Mouse (Mus musculus) midbrain, embryonic 11.5 days (tissue): ENCODE results near the gene Hes1. TPM values are rescaled to one million over a fixed set of nuclear protein-coding genes. Genes with fewer than 3 reads are reported as not detected.

Experiments
- ATAC-seq: fragments of 200-750 bp; cut with Nextera tagmentation; 2 replicates; pipeline ENCODE4 v1.8.0; 2017; ENCODE audit warnings: moderate TSS enrichment, moderate library complexity; ENCODE audit not compliant: low FRiP score
- DNase-seq: peaks from one replicate; pipeline ENCODE4 v3.0.0; 2015; ENCODE audit warnings: low spot score; ENCODE audit errors: missing footprints
- H3K27ac ChIP-seq: fragments of 300-500 bp; sonication (generic); 2 replicates; pipeline ENCODE4 v1.5.1; 2014; ENCODE audit warnings: low read depth, low read length
- H3K27me3 ChIP-seq: fragments of 300-500 bp; sonication (generic); 2 replicates; pipeline ENCODE4 v1.6.1; 2014; ENCODE audit warnings: mild to moderate bottlenecking, low read length, moderate library complexity, mixed read lengths; ENCODE audit not compliant: control insufficient read depth, insufficient read depth
- H3K36me3 ChIP-seq: fragments of 300-500 bp; sonication (generic); 2 replicates; pipeline ENCODE4 v1.6.1; 2014; ENCODE audit warnings: mild to moderate bottlenecking, low read length, moderate library complexity, mixed read lengths; ENCODE audit not compliant: control insufficient read depth, insufficient read depth
- H3K4me1 ChIP-seq: fragments of 300-500 bp; sonication (generic); 2 replicates; pipeline ENCODE4 v1.6.1; 2014; ENCODE audit warnings: low read length; ENCODE audit not compliant: control insufficient read depth, insufficient read depth
- H3K4me2 ChIP-seq: fragments of 300-500 bp; sonication (generic); 2 replicates; pipeline ENCODE4 v1.6.1; 2014; ENCODE audit warnings: mild to moderate bottlenecking, moderate library complexity
- H3K4me3 ChIP-seq: fragments of 300-500 bp; sonication (generic); 2 replicates; pipeline ENCODE4 v1.5.1; 2014; ENCODE audit warnings: low read depth, low read length
- H3K9ac ChIP-seq: fragments of 300-500 bp; sonication (generic); 2 replicates; pipeline ENCODE4 v1.6.1; 2014; ENCODE audit warnings: low read length
- H3K9me3 ChIP-seq: fragments of 300-500 bp; sonication (generic); 2 replicates; pipeline ENCODE4 v1.6.1; 2016; ENCODE audit warnings: low read length; ENCODE audit not compliant: control insufficient read depth
- WGBS: fragments of 180-500 bp; shearing (Covaris S2); extraction: QIAGEN DNeasy Blood & Tissue Kit; methylation state at CpG from one replicate; pipeline ENCODE4 v1.1.7; 2014; 5-methylcytosine and 5-hydroxymethylcytosine counted together
- polyA plus RNA-seq: library from polyadenylated mRNA; unstranded; fragments of >200 nt; fragmentation: Nextera tagmentation; extraction: Ambion mirVana; gene quantifications from 2 replicates; pipeline ENCODE4 v1.2.1, GENCODE M21; 2014

Gene Hes1
- polyA plus RNA-seq, 1 experiment from 2014 or later, result 33.6 TPM

GRCm38 (mm10) chr16:30081980-30082379 is 17.8 kb downstream of the Hes1 start:
- Histone ChIP-seq H3K4me1 (no peaks in the 10 kb centered on the region), H3K4me2 (no peak overlapping the region), H3K4me3 (no peak overlapping the region), H3K9ac (no peak overlapping the region), H3K27me3 (peaks cover 5% of the 10 kb centered on the region; the same call in 1 of the 2 replicates), H3K27ac (no peak overlapping the region), H3K36me3 (no peaks in the 10 kb centered on the region), H3K9me3 (no peaks in the 10 kb centered on the region)
- no peak for ATAC-seq
- WGBS, result 81% methylated on average over 4 of the region's 4 CpGs
- DNase-seq, result no peak

GRCm38 (mm10) chr16:30082965-30083364 is 18.8 kb downstream of the Hes1 start:
- Histone ChIP-seq H3K9me3 (no peaks in the 10 kb centered on the region), H3K4me2 (no peak overlapping the region), H3K27ac (no peak overlapping the region), H3K9ac (no peak overlapping the region), H3K27me3 (peaks cover 5% of the 10 kb centered on the region; the same call in 1 of the 2 replicates), H3K4me3 (no peak overlapping the region), H3K36me3 (no peaks in the 10 kb centered on the region), H3K4me1 (no peaks in the 10 kb centered on the region)
- WGBS, result 91% methylated on average over 8 of the region's 8 CpGs
- DNase-seq (no peak), ATAC-seq (no peak)

GRCm38 (mm10) chr16:30083536-30083935 is 19.4 kb downstream of the Hes1 start:
- no peak overlapping the region for H3K4me3 ChIP-seq
- DNase-seq, result no peak
- H3K9ac ChIP-seq, result no peak overlapping the region
- H3K4me1 ChIP-seq, result no peaks in the 10 kb centered on the region
- H3K27ac ChIP-seq, result no peak overlapping the region
- no peaks in the 10 kb centered on the region for H3K36me3 ChIP-seq
- no peaks in the 10 kb centered on the region for H3K9me3 ChIP-seq
- WGBS, result 71% methylated on average over 3 of the region's 3 CpGs
- no peak overlapping the region for H3K4me2 ChIP-seq
- peaks cover 5% of the 10 kb centered on the region; the same call in 1 of the 2 replicates for H3K27me3 ChIP-seq
- ATAC-seq, result no peak

- ATAC-seq (no peak), DNase-seq (no peak)
- no peak overlapping the region for H3K4me3 ChIP-seq
- no peak overlapping the region for H3K27ac ChIP-seq
- no peaks in the 10 kb centered on the region for H3K36me3 ChIP-seq
- no peaks in the 10 kb centered on the region for H3K9me3 ChIP-seq
- H3K27me3 ChIP-seq, result no peaks in the 10 kb centered on the region; the same call in 1 of the 2 replicates
- no peaks in the 10 kb centered on the region for H3K4me1 ChIP-seq
- no peak overlapping the region for H3K9ac ChIP-seq
- H3K4me2 ChIP-seq, result no peak overlapping the region
- WGBS, result 84% methylated on average over 5 of the region's 5 CpGs
Measured at GRCm38 (mm10) chr16:30088646-30089045, 24.5 kb downstream of the Hes1 start.

- DNase-seq, result no peak
- H3K27ac ChIP-seq, result no peak overlapping the region
- whole genome bisulfite sequencing, result 86% methylated on average over 9 of the region's 9 CpGs
- H3K27me3 ChIP-seq, result no peaks in the 10 kb centered on the region; the same call in 1 of the 2 replicates
- H3K9me3 ChIP-seq, result no peaks in the 10 kb centered on the region
- H3K9ac ChIP-seq, result no peak overlapping the region
- no peaks in the 10 kb centered on the region for H3K4me1 ChIP-seq
- H3K4me3 ChIP-seq, result no peak overlapping the region
- H3K4me2 ChIP-seq, result no peak overlapping the region
- ATAC-seq, result no peak
- H3K36me3 ChIP-seq, result no peaks in the 10 kb centered on the region
Measured at GRCm38 (mm10) chr16:30090200-30090865, 26.1 kb downstream of the Hes1 start.

GRCm38 (mm10) chr16:30096050-30096449 is 31.9 kb downstream of the Hes1 start:
- H3K4me3 ChIP-seq, result no peak overlapping the region
- no peak for ATAC-seq
- DNase-seq, result no peak
- H3K4me1 ChIP-seq, result 0 out of 2 replicates have a peak, but pooled peaks cover 2% of the 10 kb centered on the region
- H3K4me2 ChIP-seq, result no peak overlapping the region
- H3K27ac ChIP-seq, result no peak overlapping the region
- no peak overlapping the region for H3K9ac ChIP-seq
- 74% methylated on average over 3 of the region's 3 CpGs for WGBS
- H3K9me3 ChIP-seq, result no peaks in the 10 kb centered on the region
- H3K27me3 ChIP-seq, result peaks cover 2% of the 10 kb centered on the region; the same call in 1 of the 2 replicates
- H3K36me3 ChIP-seq, result no peaks in the 10 kb centered on the region

- no peak overlapping the region for H3K4me2 ChIP-seq
- no peaks in the 10 kb centered on the region for H3K36me3 ChIP-seq
- peaks cover 2% of the 10 kb centered on the region; the same call in 1 of the 2 replicates for H3K27me3 ChIP-seq
- H3K4me1 ChIP-seq, result 0 out of 2 replicates have a peak, but pooled peaks cover 2% of the 10 kb centered on the region
- 55% methylated on average over 7 of the region's 7 CpGs for WGBS
- ATAC-seq, result no peak
- DNase-seq, result no peak
- H3K9me3 ChIP-seq, result no peaks in the 10 kb centered on the region
- no peak overlapping the region for H3K4me3 ChIP-seq
- H3K9ac ChIP-seq, result no peak overlapping the region
- H3K27ac ChIP-seq, result no peak overlapping the region
Measured at GRCm38 (mm10) chr16:30096475-30096874, 32.3 kb downstream of the Hes1 start.

GRCm38 (mm10) chr16:30099124-30099523 is 34.9 kb downstream of the Hes1 start:
- WGBS, result 60% methylated on average over 5 of the region's 5 CpGs
- H3K9ac ChIP-seq, result no peak overlapping the region
- H3K27ac ChIP-seq, result no peak overlapping the region
- H3K4me3 ChIP-seq, result no peak overlapping the region
- H3K9me3 ChIP-seq, result no peaks in the 10 kb centered on the region
- ATAC-seq, result no peak
- H3K27me3 ChIP-seq, result peaks cover 2% of the 10 kb centered on the region; the same call in 1 of the 2 replicates
- no peak overlapping the region for H3K4me2 ChIP-seq
- no peaks in the 10 kb centered on the region for H3K36me3 ChIP-seq
- peaks cover 9% of the 10 kb centered on the region; the same call in 1 of the 2 replicates for H3K4me1 ChIP-seq
- DNase-seq, result no peak

- peak; percentile 44; the same call in 1 of the 2 replicates for ATAC-seq
- Histone ChIP-seq H3K27ac (no peak overlapping the region), H3K27me3 (peaks cover 2% of the 10 kb centered on the region; the same call in 1 of the 2 replicates), H3K36me3 (no peaks in the 10 kb centered on the region), H3K4me1 (peaks cover 7% of the 10 kb centered on the region; the same call in 1 of the 2 replicates), H3K9me3 (no peaks in the 10 kb centered on the region), H3K4me3 (no peak overlapping the region), H3K9ac (no peak overlapping the region), H3K4me2 (no peak overlapping the region)
- no peak for DNase-seq
- 30% methylated on average over 10 of the region's 10 CpGs for WGBS
Measured at GRCm38 (mm10) chr16:30102149-30102915, 38.1 kb downstream of the Hes1 start.
